Mouse (Mus musculus): ENCODE data around the gene Gm45753. TPM values are rescaled to one million over a fixed set of nuclear protein-coding genes. Genes with fewer than 3 reads are reported as not detected.

The Gm45753 gene
- polyA plus RNA-seq, 1 experiment from 2014 or later: not detected

DNA sequence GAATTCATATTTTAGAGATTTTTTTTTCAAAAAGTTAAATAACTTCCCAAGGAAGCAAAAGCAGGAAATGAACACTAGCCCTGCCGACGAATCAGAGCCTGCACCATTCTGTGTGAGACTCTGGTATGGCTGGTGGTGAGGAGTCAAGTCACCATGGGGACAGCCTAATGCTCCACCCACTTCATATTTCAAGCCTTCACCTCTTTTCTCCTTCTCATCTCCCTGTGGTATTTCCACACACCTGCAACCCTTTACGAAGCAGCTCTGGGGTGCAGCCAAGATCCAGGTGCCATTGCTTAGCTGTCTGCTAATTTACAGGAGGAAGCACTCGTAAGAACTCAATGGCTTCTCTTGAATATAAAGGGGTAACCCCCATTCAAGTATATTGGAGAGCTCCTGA lies 2.7 kb upstream of the Gm45753 start:
- Histone ChIP-seq H3K9me3 (ENCODE audit: low read depth, low read length) (no peaks in the 10 kb centered on the region), H3K27ac (ENCODE audit: low read depth) (no peak overlapping the region), H3K27me3 (ENCODE audit: insufficient read depth, low read length) (no peaks in the 10 kb centered on the region), H3K4me2 (no peak overlapping the region), H3K4me1 (ENCODE audit: insufficient read depth) (no peaks in the 10 kb centered on the region), H3K9ac (no peak overlapping the region), H3K4me3 (ENCODE audit: low read depth, low read length) (no peak overlapping the region), H3K36me3 (ENCODE audit: insufficient read depth) (no peaks in the 10 kb centered on the region)
- ATAC-seq (ENCODE audit: insufficient read depth) (no peak), DNase-seq (no peak)
- 58% methylated on average over 4 of the region's 4 CpGs for WGBS
- no peak for TF ChIP-seq CTCF (IDR thresholded peaks at IDR 0.05; ENCODE audit: low read depth)

DNA sequence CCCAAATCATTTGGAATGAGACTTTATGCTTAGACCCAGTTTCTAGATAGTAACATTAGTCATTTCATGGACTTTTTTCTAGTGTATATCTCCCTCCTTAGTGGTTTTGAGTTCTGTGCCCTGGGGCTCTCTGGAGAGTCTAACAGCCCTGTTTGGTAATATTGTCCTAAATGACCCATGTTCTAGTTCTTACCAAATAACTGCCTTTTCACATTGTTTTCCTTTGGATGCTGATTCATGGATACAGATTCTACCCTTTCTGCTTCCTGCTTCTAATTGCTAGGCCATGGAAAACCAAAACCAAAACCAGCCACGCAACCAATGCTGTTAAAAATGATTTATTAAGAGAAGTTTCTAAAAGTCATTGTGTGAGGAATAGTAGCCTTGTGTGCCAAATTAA lies 2.8 kb downstream of the Gm45753 start:
- Histone ChIP-seq H3K4me2 (no peak overlapping the region), H3K4me1 (ENCODE audit: insufficient read depth) (no peaks in the 10 kb centered on the region), H3K27ac (ENCODE audit: low read depth) (no peak overlapping the region), H3K4me3 (ENCODE audit: low read depth, low read length) (no peak overlapping the region), H3K27me3 (ENCODE audit: insufficient read depth, low read length) (no peaks in the 10 kb centered on the region), H3K9ac (no peak overlapping the region), H3K36me3 (ENCODE audit: insufficient read depth) (no peaks in the 10 kb centered on the region), H3K9me3 (ENCODE audit: low read depth, low read length) (no peaks in the 10 kb centered on the region)
- ATAC-seq (ENCODE audit: insufficient read depth): no peak
- no peak for DNase-seq
- 82% methylated on average over 1 of the region's 1 CpGs for WGBS
- no peak for TF ChIP-seq CTCF (IDR thresholded peaks at IDR 0.05; ENCODE audit: low read depth)

- Histone ChIP-seq H3K4me3 (ENCODE audit: low read depth, low read length) (no peak overlapping the region), H3K4me2 (no peak overlapping the region), H3K9ac (no peak overlapping the region), H3K36me3 (ENCODE audit: insufficient read depth) (no peaks in the 10 kb centered on the region), H3K4me1 (ENCODE audit: insufficient read depth) (no peaks in the 10 kb centered on the region), H3K27ac (ENCODE audit: low read depth) (no peak overlapping the region), H3K9me3 (ENCODE audit: low read depth, low read length) (no peaks in the 10 kb centered on the region), H3K27me3 (ENCODE audit: insufficient read depth, low read length) (no peaks in the 10 kb centered on the region)
- DNase-seq (no peak), ATAC-seq (ENCODE audit: insufficient read depth) (no peak)
- TF ChIP-seq CTCF (IDR thresholded peaks at IDR 0.05; ENCODE audit: low read depth): no peak
- 87% methylated on average over 3 of the region's 3 CpGs for WGBS
These were observed 3.9 kb downstream of the Gm45753 start for GRCm38 (mm10) chr8:45304354-45304753.

DNA sequence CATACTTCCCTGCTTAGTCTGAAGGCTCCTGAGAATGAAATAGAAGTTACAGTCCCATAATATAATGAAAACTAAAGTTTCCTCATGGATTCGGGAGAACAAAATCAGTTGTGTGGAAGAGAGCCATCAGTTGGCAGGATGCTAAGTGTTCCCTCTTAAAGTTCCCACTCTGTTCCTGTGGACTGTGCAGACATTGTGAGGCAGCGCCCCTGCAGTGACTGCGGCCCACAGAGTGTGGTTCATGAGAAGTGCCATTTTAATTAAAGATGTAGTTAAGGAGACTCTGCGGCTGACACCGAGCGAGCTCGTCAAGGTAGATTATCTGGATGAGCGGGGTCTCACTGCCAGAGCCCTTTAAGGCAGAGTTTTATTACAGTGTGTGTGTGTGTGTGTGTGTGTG lies 5.9 kb downstream of the Gm45753 start:
- Histone ChIP-seq H3K4me3 (ENCODE audit: low read depth, low read length) (no peak overlapping the region), H3K9ac (no peak overlapping the region), H3K27ac (ENCODE audit: low read depth) (no peak overlapping the region), H3K27me3 (ENCODE audit: insufficient read depth, low read length) (no peaks in the 10 kb centered on the region), H3K4me1 (ENCODE audit: insufficient read depth) (no peaks in the 10 kb centered on the region), H3K4me2 (no peak overlapping the region), H3K36me3 (ENCODE audit: insufficient read depth) (no peaks in the 10 kb centered on the region), H3K9me3 (ENCODE audit: low read depth, low read length) (no peaks in the 10 kb centered on the region)
- no peak for TF ChIP-seq CTCF (IDR thresholded peaks at IDR 0.05; ENCODE audit: low read depth)
- no peak for DNase-seq
- WGBS: 84% methylated on average over 8 of the region's 8 CpGs
- ATAC-seq (ENCODE audit: insufficient read depth): no peak

- H3K4me2 ChIP-seq: no peak overlapping the region
- DNase-seq (no peak), ATAC-seq (ENCODE audit: insufficient read depth) (no peak)
- H3K4me1 ChIP-seq (ENCODE audit: insufficient read depth): no peaks in the 10 kb centered on the region
- H3K9me3 ChIP-seq (ENCODE audit: low read depth, low read length): no peaks in the 10 kb centered on the region
- 84% methylated on average over 6 of the region's 6 CpGs for WGBS
- no peaks in the 10 kb centered on the region for H3K36me3 ChIP-seq (ENCODE audit: insufficient read depth)
- H3K9ac ChIP-seq: no peak overlapping the region
- TF ChIP-seq CTCF (IDR thresholded peaks at IDR 0.05; ENCODE audit: low read depth): no peak
- H3K27me3 ChIP-seq (ENCODE audit: insufficient read depth, low read length): no peaks in the 10 kb centered on the region
- no peak overlapping the region for H3K27ac ChIP-seq (ENCODE audit: low read depth)
- no peak overlapping the region for H3K4me3 ChIP-seq (ENCODE audit: low read depth, low read length)
These were observed 13.0 kb downstream of the Gm45753 start for GRCm38 (mm10) chr8:45295276-45295675.

DNA sequence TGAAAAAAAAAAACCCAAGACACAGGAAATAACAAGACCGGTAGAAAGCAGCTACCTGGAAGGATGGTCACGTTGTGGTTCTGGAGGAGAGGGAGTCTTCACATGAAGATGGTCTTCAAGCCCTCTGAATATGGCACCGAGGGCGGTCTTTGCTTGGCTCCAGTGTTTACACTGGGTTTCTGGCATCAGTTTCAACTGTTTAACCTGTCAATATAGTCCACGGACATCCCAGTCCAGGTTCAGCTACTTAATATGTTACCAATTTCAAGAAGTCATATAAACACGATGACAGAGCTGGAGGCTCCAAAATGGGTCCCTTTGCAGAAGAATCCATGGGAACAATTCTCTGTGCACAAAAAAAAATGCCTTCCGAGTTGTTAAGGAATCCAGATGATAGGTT lies 13.6 kb downstream of the Gm45753 start, which contains the start of gene Klkb1:
Gene Klkb1, minus strand, starts transcription at position 173 of the 400 bp plus-strand sequence.
- H3K4me3 ChIP-seq (ENCODE audit: low read depth, low read length): no peak within 1 kb of the TSS
- DNase-seq (no peak), ATAC-seq (ENCODE audit: insufficient read depth) (no peak)
- H3K9me3 ChIP-seq (ENCODE audit: low read depth, low read length): no peaks in the 10 kb centered on the region
- 80% methylated on average over 7 of the region's 7 CpGs for WGBS
- no peak within 1 kb of the TSS for H3K4me2 ChIP-seq
- H3K36me3 ChIP-seq (ENCODE audit: insufficient read depth): no peaks in the 10 kb centered on the region
- H3K27ac ChIP-seq (ENCODE audit: low read depth): no peak within 1 kb of the TSS
- no peak within 1 kb of the TSS for H3K9ac ChIP-seq
- no peaks in the 10 kb centered on the region for H3K4me1 ChIP-seq (ENCODE audit: insufficient read depth)
- H3K27me3 ChIP-seq (ENCODE audit: insufficient read depth, low read length): no peaks in the 10 kb centered on the region
- TF ChIP-seq CTCF (IDR thresholded peaks at IDR 0.05; ENCODE audit: low read depth): no peak

DNA sequence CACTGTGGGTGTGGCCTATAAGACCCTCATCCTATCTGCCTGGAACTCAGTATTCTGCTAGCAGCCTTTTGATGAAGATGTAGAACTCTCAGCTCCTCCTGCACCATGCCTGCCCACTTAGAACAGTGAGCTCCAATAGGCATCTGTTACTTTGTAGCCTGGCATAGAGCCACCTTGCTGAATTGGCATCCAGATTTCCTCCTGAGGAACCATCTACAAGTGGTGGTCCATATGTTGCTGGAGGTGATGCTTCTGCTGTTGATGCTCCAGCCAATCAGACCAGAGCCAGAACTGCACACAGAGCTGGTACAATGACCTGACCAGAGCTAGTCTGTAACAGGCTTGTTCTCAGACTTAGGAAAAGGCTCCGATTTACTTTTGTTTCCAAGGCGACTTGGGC lies 16.5 kb downstream of the Gm45753 start:
- no peak for TF ChIP-seq CTCF (IDR thresholded peaks at IDR 0.05; ENCODE audit: low read depth)

DNA sequence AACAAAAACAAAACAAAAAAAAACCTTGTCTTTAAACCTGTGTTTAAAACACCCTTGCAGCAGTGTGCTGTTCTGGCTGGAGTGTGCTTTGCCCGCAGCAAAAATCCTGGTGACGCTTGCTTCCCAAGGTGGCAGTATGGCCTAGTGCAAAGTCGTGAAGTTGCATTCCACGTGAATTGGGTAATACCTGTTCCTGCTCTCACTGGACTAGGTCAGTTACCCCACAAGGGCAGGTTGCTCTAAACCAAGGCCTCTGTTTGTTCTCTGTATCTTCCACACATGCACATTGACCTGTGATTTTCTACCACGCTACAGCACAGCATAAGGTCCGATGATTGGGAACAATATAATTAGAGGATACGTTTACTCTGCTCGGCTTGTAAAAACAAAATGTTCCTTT lies 26.6 kb downstream of the Gm45753 start:
- WGBS: 67% methylated on average over 8 of the region's 8 CpGs
- H3K9ac ChIP-seq: no peak overlapping the region
- H3K36me3 ChIP-seq (ENCODE audit: insufficient read depth): no peaks in the 10 kb centered on the region
- no peak overlapping the region for H3K4me3 ChIP-seq (ENCODE audit: low read depth, low read length)
- ATAC-seq (ENCODE audit: insufficient read depth) (no peak), DNase-seq (no peak)
- no peaks in the 10 kb centered on the region for H3K27me3 ChIP-seq (ENCODE audit: insufficient read depth, low read length)
- no peaks in the 10 kb centered on the region for H3K4me1 ChIP-seq (ENCODE audit: insufficient read depth)
- TF ChIP-seq CTCF (IDR thresholded peaks at IDR 0.05; ENCODE audit: low read depth): no peak
- H3K4me2 ChIP-seq: no peak overlapping the region
- H3K27ac ChIP-seq (ENCODE audit: low read depth): no peak overlapping the region
- no peaks in the 10 kb centered on the region for H3K9me3 ChIP-seq (ENCODE audit: low read depth, low read length)

More for the DNA sequence above, 16.5 kb downstream of the Gm45753 start:
- WGBS: 85% methylated on average over 2 of the region's 2 CpGs
- Histone ChIP-seq H3K9me3 (ENCODE audit: low read depth, low read length) (no peaks in the 10 kb centered on the region), H3K4me2 (no peak overlapping the region), H3K4me3 (ENCODE audit: low read depth, low read length) (no peak overlapping the region), H3K27ac (ENCODE audit: low read depth) (no peak overlapping the region), H3K27me3 (ENCODE audit: insufficient read depth, low read length) (no peaks in the 10 kb centered on the region), H3K9ac (no peak overlapping the region), H3K36me3 (ENCODE audit: insufficient read depth) (no peaks in the 10 kb centered on the region), H3K4me1 (ENCODE audit: insufficient read depth) (no peaks in the 10 kb centered on the region)
- DNase-seq: no peak
- no peak for ATAC-seq (ENCODE audit: insufficient read depth)

Data from lung, embryonic 14.5 days (tissue).